Mouse (Mus musculus) myocyte (in vitro differentiated cells): ENCODE results near the gene Endog. TPM values are rescaled to one million over a fixed set of nuclear protein-coding genes. Genes with fewer than 3 reads are reported as not detected.
"Not testable (repeated sequence)": the region's sequence is repeated elsewhere in the genome, so short reads cannot be mapped to it uniquely, and the experiment has no call there.

Experiments used
- H3K27me3 ChIP-seq: one replicate; pipeline ENCODE4 v1.6.1; 2011; ENCODE audit not compliant: control insufficient read depth, insufficient read depth, insufficient read length
- H3K36me3 ChIP-seq: one replicate; pipeline ENCODE4 v1.6.1; 2011; ENCODE audit not compliant: control insufficient read depth, insufficient read depth
- H3K4me2 ChIP-seq: one replicate; pipeline ENCODE4 v1.6.1; 2011; ENCODE audit warnings: low read depth, control low read depth
- H3K4me3 ChIP-seq: one replicate; pipeline ENCODE4 v1.5.1; 2011; ENCODE audit warnings: mild to moderate bottlenecking, control low read depth, moderate library complexity
- H3K79me2 ChIP-seq: one replicate; pipeline ENCODE4 v1.6.1; 2011; ENCODE audit not compliant: control insufficient read depth, insufficient read depth
- H3ac ChIP-seq: one replicate; pipeline ENCODE4 v1.6.1; 2011; ENCODE audit not compliant: control insufficient read depth, insufficient read length
- CEBPB ChIP-seq: IDR thresholded peaks from 2 replicates; pipeline ENCODE4 v1.6.1; 2011; ENCODE audit warnings: mild to moderate bottlenecking, moderate library complexity; ENCODE audit not compliant: poor library complexity, insufficient read depth, severe bottlenecking
- E2F4 ChIP-seq: IDR thresholded peaks from one replicate; pipeline ENCODE4 v1.6.1; 2011; ENCODE audit warnings: mild to moderate bottlenecking, control low read depth, moderate library complexity; ENCODE audit not compliant: insufficient read depth
- MAX ChIP-seq: IDR thresholded peaks from one replicate; pipeline ENCODE4 v1.6.1; 2011; ENCODE audit warnings: low read depth, mild to moderate bottlenecking, control low read depth
- MYOD1 ChIP-seq, 3 experiments: IDR thresholded peaks; one replicate each; pipeline ENCODE4 v1.6.1; 2011; ENCODE audit warnings: control low read depth in 2 of 3, low read depth in 2 of 3, mild to moderate bottlenecking in 2 of 3, moderate library complexity in 1 of 3; ENCODE audit not compliant: insufficient read length in 2 of 3, control insufficient read depth in 1 of 3
- MYOG ChIP-seq, 3 experiments: IDR thresholded peaks; one replicate each; pipeline ENCODE4 v1.6.1; 2011; ENCODE audit warnings: control low read depth in 2 of 3, low read depth in 2 of 3, mild to moderate bottlenecking in 2 of 3; ENCODE audit not compliant: insufficient read length in 2 of 3, control insufficient read depth in 1 of 3, insufficient read depth in 1 of 3
- POLR2A ChIP-seq: IDR thresholded peaks from one replicate; pipeline ENCODE4 v1.6.1; 2011; ENCODE audit warnings: low read depth, mild to moderate bottlenecking, control low read depth, moderate library complexity; ENCODE audit not compliant: insufficient read length
- POLR2AphosphoS2 ChIP-seq: IDR thresholded peaks from one replicate; pipeline ENCODE4 v1.6.1; 2011; ENCODE audit warnings: low read depth, control low read depth; ENCODE audit not compliant: insufficient read length
- REST ChIP-seq: IDR thresholded peaks from one replicate; pipeline ENCODE4 v1.6.1; 2011; ENCODE audit warnings: mild to moderate bottlenecking, control low read depth, moderate library complexity; ENCODE audit not compliant: insufficient read depth, insufficient read length
- SRF ChIP-seq: IDR thresholded peaks from one replicate; pipeline ENCODE4 v1.6.1; 2011; ENCODE audit warnings: low read depth; ENCODE audit not compliant: control insufficient read depth, insufficient read length
- TCF12 ChIP-seq: IDR thresholded peaks from one replicate; pipeline ENCODE4 v1.6.1; 2011; ENCODE audit warnings: mild to moderate bottlenecking, control low read depth; ENCODE audit not compliant: poor library complexity, insufficient read depth, severe bottlenecking
- TCF3 ChIP-seq: IDR thresholded peaks from one replicate; pipeline ENCODE4 v1.6.1; 2011; ENCODE audit warnings: low read depth, control low read depth; ENCODE audit not compliant: insufficient read length
- USF1 ChIP-seq: IDR thresholded peaks from one replicate; pipeline ENCODE4 v1.6.1; 2011; ENCODE audit warnings: low read depth, mild to moderate bottlenecking, control low read depth, moderate library complexity
- polyA plus RNA-seq: library from polyadenylated mRNA; unstranded; fragments of >200 nt; fragmentation: generic; extraction: Trizol; gene quantifications from one replicate; pipeline ENCODE4 v1.2.1, GENCODE M21; 2012; ENCODE audit warnings: missing spikeins

Gene Endog
- polyA plus RNA-seq, 1 experiment, result 17.6 TPM

GRCm38 (mm10) chr2:30134928-30135620, 36.2 kb upstream of the Endog start:
- Histone ChIP-seq H3K4me2 (peak overlapping the region; percentile 86), H3K4me3 (peak overlapping the region; percentile 95), H3K79me2 (peaks cover 12% of the 10 kb centered on the region), H3ac (no peak overlapping the region), H3K36me3 (peaks cover 10% of the 10 kb centered on the region), H3K27me3 (no peaks in the 10 kb centered on the region)
- no peak for TF ChIP-seq TCF12
- no peak for TF ChIP-seq MYOD1 (IDR thresholded peaks at IDR 0.05; ENCODE audit: control insufficient read depth in 1 of 3, insufficient read length in 2 of 3, low read depth in 2 of 3)
- TF ChIP-seq POLR2A, result no peak
- no peak for TF ChIP-seq TCF3
- TF ChIP-seq CEBPB, result no peak
- no peak for TF ChIP-seq REST
- no peak for TF ChIP-seq POLR2AphosphoS2
- no peak for TF ChIP-seq SRF
- no peak for TF ChIP-seq E2F4
- no peak for TF ChIP-seq USF1
- no peak for TF ChIP-seq MAX
- no peak for TF ChIP-seq MYOG (IDR thresholded peaks at IDR 0.05; ENCODE audit: control insufficient read depth in 1 of 3, insufficient read depth in 1 of 3, insufficient read length in 2 of 3, low read depth in 2 of 3)

GRCm38 (mm10) chr2:30136458-30136857, 34.8 kb upstream of the Endog start:
- H3K4me3 ChIP-seq, result no peak overlapping the region
- TF ChIP-seq POLR2A, result no peak
- no peaks in the 10 kb centered on the region for H3K27me3 ChIP-seq
- peaks cover 22% of the 10 kb centered on the region for H3K36me3 ChIP-seq
- H3K4me2 ChIP-seq, result no peak overlapping the region
- H3K79me2 ChIP-seq, result peaks cover 12% of the 10 kb centered on the region
- H3ac ChIP-seq, result no peak overlapping the region

- not testable (repeated sequence) for H3K4me3 ChIP-seq, H3K27me3 ChIP-seq, H3ac ChIP-seq, H3K4me2 ChIP-seq, H3K79me2 ChIP-seq
- peaks cover 35% of the 10 kb centered on the region for H3K36me3 ChIP-seq
Observed at GRCm38 (mm10) chr2:30140021-30140420, 31.3 kb upstream of the Endog start.

- peaks cover 24% of the 10 kb centered on the region for H3K36me3 ChIP-seq
- H3K79me2 ChIP-seq, result no peaks in the 10 kb centered on the region
- H3K27me3 ChIP-seq, result no peaks in the 10 kb centered on the region
- H3ac ChIP-seq, result no peak overlapping the region
- no peak for TF ChIP-seq POLR2A
- TF ChIP-seq TCF3, result no peak
- TF ChIP-seq USF1, result no peak
- no peak for TF ChIP-seq TCF12
- H3K4me3 ChIP-seq, result no peak overlapping the region
- H3K4me2 ChIP-seq, result no peak overlapping the region
Observed at GRCm38 (mm10) chr2:30144436-30144835, 26.9 kb upstream of the Endog start.

- H3K4me3 ChIP-seq, result no peak overlapping the region
- no peaks in the 10 kb centered on the region for H3K79me2 ChIP-seq
- no peak overlapping the region for H3ac ChIP-seq
- no peaks in the 10 kb centered on the region for H3K27me3 ChIP-seq
- H3K36me3 ChIP-seq, result peaks cover 5% of the 10 kb centered on the region
- no peak for TF ChIP-seq MAX
- no peak for TF ChIP-seq REST
- no peak for TF ChIP-seq CEBPB
- no peak for TF ChIP-seq E2F4
- H3K4me2 ChIP-seq, result no peak overlapping the region
Observed at GRCm38 (mm10) chr2:30147466-30147865, 23.8 kb upstream of the Endog start.

GRCm38 (mm10) chr2:30151840-30152239, 19.5 kb upstream of the Endog start:
- Histone ChIP-seq H3K27me3 (no peaks in the 10 kb centered on the region), H3ac (no peak overlapping the region), H3K4me3 (no peak overlapping the region), H3K79me2 (no peaks in the 10 kb centered on the region), H3K4me2 (no peak overlapping the region), H3K36me3 (no peaks in the 10 kb centered on the region)
- no peak for TF ChIP-seq TCF12
- TF ChIP-seq USF1, result no peak
- TF ChIP-seq MYOG (IDR thresholded peaks at IDR 0.05; ENCODE audit: control insufficient read depth in 1 of 3, insufficient read depth in 1 of 3, insufficient read length in 2 of 3, low read depth in 2 of 3), result no peak
- no peak for TF ChIP-seq MAX
- no peak for TF ChIP-seq E2F4
- no peak for TF ChIP-seq CEBPB
- no peak for TF ChIP-seq POLR2AphosphoS2
- no peak for TF ChIP-seq MYOD1 (IDR thresholded peaks at IDR 0.05; ENCODE audit: control insufficient read depth in 1 of 3, insufficient read length in 2 of 3, low read depth in 2 of 3)
- TF ChIP-seq TCF3, result no peak
- no peak for TF ChIP-seq REST
- no peak for TF ChIP-seq SRF
- no peak for TF ChIP-seq POLR2A
